Mouse (Mus musculus) kidney, adult 2 months (tissue): ENCODE results near the gene Oxct2b. TPM values are rescaled to one million over a fixed set of nuclear protein-coding genes. Genes with fewer than 3 reads are reported as not detected.

ENCODE experiments used
- DNase-seq: peaks from one replicate; pipeline ENCODE4 v3.0.0; 2021
- H3K27ac ChIP-seq: fragments of 200-500 bp; 2 replicates; pipeline ENCODE4 v1.5.1; 2012; ENCODE audit warnings: low read depth, low read length, control low read depth, inconsistent platforms; ENCODE audit not compliant: insufficient read depth
- H3K27me3 ChIP-seq: fragments of 200-500 bp; replicated peaks from 2 replicates; pipeline ENCODE4 v1.6.1; 2012; ENCODE audit warnings: mild to moderate bottlenecking, moderate library complexity, low read length, inconsistent platforms; ENCODE audit not compliant: control insufficient read depth, insufficient read depth
- H3K36me3 ChIP-seq: fragments of 200-500 bp; 2 replicates; pipeline ENCODE4 v1.6.1; 2012; ENCODE audit warnings: mild to moderate bottlenecking, moderate library complexity, low read length, inconsistent platforms; ENCODE audit not compliant: control insufficient read depth, insufficient read depth
- H3K4me1 ChIP-seq: fragments of 200-500 bp; 2 replicates; pipeline ENCODE4 v1.6.1; 2011; ENCODE audit warnings: low read length; ENCODE audit not compliant: control insufficient read depth, insufficient read depth
- H3K4me3 ChIP-seq: fragments of 200-500 bp; 2 replicates; pipeline ENCODE4 v1.5.1; 2011; ENCODE audit warnings: mild to moderate bottlenecking, low read depth, low read length, control low read depth; ENCODE audit not compliant: insufficient read depth
- CTCF ChIP-seq: fragments of 200-500 bp; conservative IDR thresholded peaks from 2 replicates; pipeline ENCODE4 v1.5.1; 2011; ENCODE audit warnings: low read depth, mild to moderate bottlenecking, control low read depth, low read length, moderate library complexity, mixed read lengths; ENCODE audit not compliant: insufficient read depth, insufficient read length
- POLR2A ChIP-seq: fragments of 200-500 bp; IDR thresholded peaks from one replicate; pipeline ENCODE4 v1.6.1; 2011; ENCODE audit warnings: low read depth, low read length, control low read depth
- WGBS: fragments of 180-500 bp; shearing (Covaris S2); methylation state at CpG from one replicate; pipeline ENCODE4 v1.1.7; 2018; 5-methylcytosine and 5-hydroxymethylcytosine counted together
- polyA plus RNA-seq: library from polyadenylated mRNA; depleted of rRNA; stranded (reverse); fragments of >200 nt; gene quantifications from 2 replicates; pipeline ENCODE4 v1.2.3, GENCODE M21; 2012

The Oxct2b gene
- polyA plus RNA-seq, 1 experiment: 0.11 TPM

- Histone ChIP-seq H3K4me1 (no peaks in the 10 kb centered on the region), H3K4me3 (no peak overlapping the region), H3K27ac (no peak overlapping the region), H3K27me3 (no peaks in the 10 kb centered on the region), H3K36me3 (no peaks in the 10 kb centered on the region)
- no peak for DNase-seq
- WGBS: 82% methylated on average over 2 of the region's 2 CpGs
- TF ChIP-seq CTCF (no peak), POLR2A (no peak)
Measured at GRCm38 (mm10) chr4:123121286-123121685, 5.2 kb downstream of the Oxct2b start.

DNA sequence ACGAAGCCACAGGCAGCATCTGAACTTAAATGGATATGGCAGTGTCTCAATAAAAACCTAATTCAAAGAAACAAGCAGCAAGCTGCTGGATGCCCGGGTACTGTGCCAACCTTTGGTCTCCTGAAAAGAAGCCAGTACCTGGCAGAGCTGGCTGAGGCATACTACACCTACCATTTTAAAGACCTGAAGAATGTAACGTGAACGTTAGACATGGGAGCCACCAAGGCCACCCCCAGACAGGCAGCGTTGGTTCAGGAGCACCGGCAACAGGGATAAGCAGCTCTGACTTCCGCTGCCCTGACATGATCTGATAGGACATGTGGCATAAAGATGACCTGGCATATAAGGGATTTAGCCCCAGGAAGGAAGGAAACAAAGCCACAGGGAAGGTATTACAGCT lies 10.6 kb downstream of the Oxct2b start:
- H3K36me3 ChIP-seq: peaks cover 3% of the 10 kb centered on the region
- H3K4me1 ChIP-seq: no peaks in the 10 kb centered on the region
- H3K27me3 ChIP-seq: no peaks in the 10 kb centered on the region
- H3K4me3 ChIP-seq: no peak overlapping the region
- no peak for DNase-seq
- 91% methylated on average over 7 of the region's 7 CpGs for WGBS
- H3K27ac ChIP-seq: no peak overlapping the region
- TF ChIP-seq POLR2A (no peak), CTCF (no peak)

GRCm38 (mm10) chr4:123127051-123127450 lies 11.0 kb downstream of the Oxct2b start:
- TF ChIP-seq CTCF (no peak), POLR2A (no peak)
- 93% methylated on average over 4 of the region's 4 CpGs for WGBS
- Histone ChIP-seq H3K27me3 (no peaks in the 10 kb centered on the region), H3K4me1 (no peaks in the 10 kb centered on the region), H3K27ac (no peak overlapping the region), H3K36me3 (peaks cover 3% of the 10 kb centered on the region), H3K4me3 (no peak overlapping the region)
- no peak for DNase-seq

GRCm38 (mm10) chr4:123137551-123137950 lies 21.5 kb downstream of the Oxct2b start:
- 91% methylated on average over 3 of the region's 3 CpGs for WGBS
- Histone ChIP-seq H3K4me1 (no peaks in the 10 kb centered on the region), H3K36me3 (peaks cover 1% of the 10 kb centered on the region), H3K27me3 (no peaks in the 10 kb centered on the region), H3K27ac (no peak overlapping the region), H3K4me3 (no peak overlapping the region)
- no peak for DNase-seq
- TF ChIP-seq POLR2A: no peak
- TF ChIP-seq CTCF: no peak

- peak; percentile 86 for DNase-seq
- Histone ChIP-seq H3K27me3 (no peaks in the 10 kb centered on the region), H3K27ac (peak within 1 kb of the TSS; percentile 60; the same call in 1 of the 2 replicates), H3K4me1 (no peaks in the 10 kb centered on the region), H3K36me3 (no peaks in the 10 kb centered on the region), H3K4me3 (peak within 1 kb of the TSS; percentile 90)
- WGBS: 1% methylated on average over 34 of the region's 34 CpGs
- TF ChIP-seq CTCF (no peak), POLR2A (peak; percentile 48)
Measured at GRCm38 (mm10) chr4:123139513-123140154, 23.6 kb downstream of the Oxct2b start, which contains the start of gene Ppie. Gene Ppie (minus strand): TSS chr4:123139951.

DNA sequence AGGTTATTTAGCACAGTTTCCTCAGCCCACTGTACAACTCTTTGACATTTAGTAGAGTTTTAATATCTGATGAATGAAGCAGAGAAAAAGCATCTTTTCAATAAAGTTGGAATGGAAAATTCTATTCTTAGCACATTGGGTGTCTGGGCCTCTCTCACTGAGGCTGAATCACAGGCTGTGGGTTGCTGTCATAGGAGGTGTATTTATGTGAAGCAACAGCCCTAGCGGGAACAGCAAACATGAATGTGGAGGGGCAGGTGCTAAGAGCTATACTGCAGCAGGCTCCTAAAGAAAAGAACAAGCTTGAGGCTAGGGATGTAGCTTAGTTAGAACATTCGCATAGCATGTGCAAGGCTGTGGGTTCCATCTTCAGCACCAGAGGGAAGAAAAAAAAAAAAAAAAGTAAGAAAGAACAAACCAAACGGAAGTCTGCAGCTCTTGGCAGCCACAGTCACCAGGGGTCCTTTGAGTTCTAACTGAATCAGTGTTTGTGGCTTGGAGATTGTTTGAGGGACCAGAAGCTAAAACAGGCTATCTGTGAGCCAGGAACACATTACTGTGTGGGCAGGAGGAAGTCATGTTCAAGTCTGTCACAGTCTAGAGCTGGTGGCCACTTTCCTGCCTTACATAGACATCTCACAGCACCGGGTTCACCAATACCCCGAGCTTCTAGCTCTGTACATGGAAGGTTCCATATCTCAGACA lies 31.5 kb downstream of the Oxct2b start:
- Histone ChIP-seq H3K27me3 (no peaks in the 10 kb centered on the region), H3K27ac (no peak overlapping the region), H3K4me3 (no peak overlapping the region), H3K36me3 (no peaks in the 10 kb centered on the region), H3K4me1 (no peaks in the 10 kb centered on the region)
- TF ChIP-seq POLR2A: no peak
- TF ChIP-seq CTCF: no peak
- DNase-seq: no peak
- 74% methylated on average over 5 of the region's 5 CpGs for WGBS

DNA sequence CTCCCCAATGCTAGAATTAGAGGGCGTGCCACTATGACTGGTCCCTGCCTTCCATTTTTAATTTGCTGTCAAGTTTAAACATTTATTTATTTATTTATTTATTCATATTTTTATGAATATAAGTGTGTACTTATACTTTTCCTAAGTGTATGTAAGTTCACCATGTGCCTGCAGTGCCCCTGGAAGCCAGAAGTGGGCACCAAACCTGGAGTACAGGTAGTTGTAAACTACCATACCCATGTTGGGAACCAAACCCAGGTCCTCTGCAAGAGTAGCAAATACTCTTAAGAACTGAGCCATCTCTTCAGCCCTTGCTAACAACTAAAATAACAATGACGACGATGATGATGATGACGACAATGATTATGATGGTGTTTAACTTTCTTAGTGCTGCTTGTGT lies 35.9 kb downstream of the Oxct2b start:
- no peaks in the 10 kb centered on the region for H3K36me3 ChIP-seq
- H3K27ac ChIP-seq: no peak overlapping the region
- no peak overlapping the region for H3K4me3 ChIP-seq
- H3K27me3 ChIP-seq: no peaks in the 10 kb centered on the region
- H3K4me1 ChIP-seq: no peaks in the 10 kb centered on the region
- DNase-seq: no peak
- WGBS: 86% methylated on average over 4 of the region's 4 CpGs
- TF ChIP-seq CTCF: no peak
- TF ChIP-seq POLR2A: no peak
